Mouse (Mus musculus) E14TG2a.4 (cell line): ENCODE data around the gene Abhd14b.

ENCODE experiments used
- CTCF ChIP-seq: conservative IDR thresholded peaks from 2 replicates; pipeline ENCODE4 v1.5.1; 2014; ENCODE audit warnings: low read length
- NANOG ChIP-seq: IDR thresholded peaks from 2 replicates; pipeline ENCODE4 v1.6.1; 2014; ENCODE audit warnings: borderline replicate concordance, low read length, mixed read lengths
- POU5F1 ChIP-seq: IDR thresholded peaks from 2 replicates; pipeline ENCODE4 v1.6.1; 2014; ENCODE audit warnings: low read length, borderline replicate concordance

DNA sequence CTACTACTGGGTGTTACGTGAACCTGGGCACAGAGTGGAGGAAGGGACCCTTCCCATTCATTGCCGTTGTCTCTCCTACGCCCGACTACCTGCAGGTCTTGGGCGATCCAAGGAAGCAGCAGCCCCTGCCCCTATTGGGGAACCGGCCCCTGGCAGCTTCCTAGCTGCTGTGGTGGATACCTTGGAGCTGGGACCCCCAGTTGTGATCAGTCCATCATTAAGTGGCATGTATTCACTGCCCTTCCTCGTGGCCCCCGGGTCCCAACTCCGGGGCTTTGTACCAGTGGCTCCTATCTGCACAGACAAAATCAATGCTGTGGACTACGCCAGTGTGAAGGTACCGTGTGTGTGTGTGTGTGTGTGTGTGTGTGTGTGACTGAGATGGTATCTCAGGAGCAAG, 4.0 kb downstream of the Abhd14b start:
- TF ChIP-seq CTCF (no peak), POU5F1 (no peak), NANOG (no peak)
